Mouse (Mus musculus) cerebellum, adult 11-12 months (tissue): ENCODE data around the gene Sirt6.

ENCODE experiments used
- DNase-seq: peaks from one replicate; pipeline ENCODE4 v3.0.0; 2022

Sirt6 gene

DNA sequence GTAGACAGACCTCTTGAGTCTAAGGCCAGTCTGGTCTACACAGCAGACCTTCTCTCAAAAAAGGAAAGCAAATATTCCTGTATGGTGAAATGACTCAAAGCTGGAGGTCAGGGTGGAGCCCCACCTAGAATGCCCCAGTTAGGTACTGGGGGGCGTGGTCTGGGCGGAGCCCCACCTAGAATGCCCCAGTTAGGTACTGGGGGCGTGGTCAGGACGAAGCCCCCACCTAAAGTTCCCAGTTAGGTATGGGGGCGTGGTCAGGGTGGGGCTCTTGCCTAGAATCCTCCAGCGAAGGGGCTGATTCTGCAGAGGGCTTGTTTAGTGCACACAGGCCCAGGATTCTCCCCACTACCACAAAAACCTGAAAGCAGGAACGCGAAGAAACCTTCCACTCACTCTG is 4.2 kb downstream of the Sirt6 start:
- DNase-seq: no peak

DNA sequence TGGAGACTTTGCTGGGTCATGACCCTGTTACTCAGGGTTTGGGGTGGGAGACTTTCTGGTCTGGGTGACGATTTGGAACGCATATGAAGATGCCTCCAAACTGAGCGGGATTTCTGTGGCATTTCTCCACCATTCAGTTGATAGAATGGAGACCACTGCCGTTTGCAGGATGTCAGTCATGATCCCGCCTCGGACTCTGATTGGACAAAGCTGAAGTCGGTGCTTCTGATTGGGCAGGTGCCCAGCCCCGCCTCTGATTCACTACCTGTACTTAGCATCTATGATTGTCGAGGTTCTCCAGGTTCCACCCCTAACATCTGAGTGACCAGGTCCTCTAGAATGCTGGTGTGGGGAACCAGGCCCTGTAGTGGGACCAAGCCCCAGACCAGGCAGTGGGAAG is 6.8 kb downstream of the Sirt6 start:
- no peak for DNase-seq

DNA sequence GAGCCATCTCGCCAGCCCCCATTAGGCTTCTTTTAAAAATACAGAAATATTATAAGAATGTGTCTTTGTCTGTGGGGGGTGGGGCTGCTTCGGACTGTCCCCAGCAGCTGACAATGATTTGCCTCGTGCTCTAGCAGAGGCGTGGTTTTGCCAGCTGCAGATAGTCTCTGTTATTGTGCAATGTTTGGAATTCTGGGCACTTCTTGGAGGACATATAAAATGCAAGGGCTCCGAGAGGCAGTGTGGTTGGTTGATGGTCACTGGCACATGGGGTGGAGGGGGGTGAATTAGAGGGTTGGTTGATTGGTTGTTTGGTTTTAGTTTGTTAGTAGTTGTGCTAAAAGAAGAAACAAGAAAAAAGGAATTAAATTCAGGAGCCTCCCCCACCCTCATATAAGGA is 7.6 kb downstream of the Sirt6 start:
- no peak for DNase-seq

DNA sequence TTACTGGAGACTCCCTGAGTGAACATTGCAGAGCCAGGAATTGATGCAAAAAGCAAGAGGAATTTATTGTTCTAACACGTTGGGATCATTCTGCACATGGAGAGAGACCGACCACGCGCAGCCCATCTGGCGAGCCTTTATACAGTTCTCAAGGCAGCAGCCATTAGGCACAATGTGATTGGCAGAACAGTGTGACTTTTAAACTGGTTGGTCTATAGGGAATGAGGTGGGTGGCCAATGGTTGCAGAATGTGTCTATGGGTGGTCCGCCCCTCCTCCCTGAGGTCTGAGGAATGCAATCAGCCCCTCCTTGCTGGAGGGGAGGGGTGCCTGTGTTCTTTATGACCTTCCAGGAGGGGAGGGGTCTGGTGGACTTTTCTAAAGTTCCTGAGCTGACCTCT is 12.1 kb downstream of the Sirt6 start:
- DNase-seq: no peak

DNA sequence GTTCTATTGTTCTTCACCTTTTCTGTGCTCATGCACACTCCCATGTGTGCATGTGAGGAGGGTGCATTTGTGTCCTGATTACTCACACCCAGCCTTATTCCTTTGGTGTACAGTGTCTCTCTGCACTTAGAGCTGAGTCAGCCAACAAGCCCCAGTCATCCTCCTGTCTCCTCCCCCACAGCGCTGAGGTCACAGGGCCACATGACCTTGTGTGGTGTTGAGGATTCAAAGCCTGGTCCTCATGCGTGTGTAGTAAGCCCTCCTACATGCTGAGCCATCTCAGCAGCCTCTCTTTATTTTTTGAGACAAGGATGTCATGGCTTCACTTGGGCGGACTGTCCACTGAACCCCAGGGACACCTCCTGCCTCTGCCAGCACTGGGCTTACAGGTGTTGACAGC is 14.8 kb downstream of the Sirt6 start:
- no peak for DNase-seq

DNA sequence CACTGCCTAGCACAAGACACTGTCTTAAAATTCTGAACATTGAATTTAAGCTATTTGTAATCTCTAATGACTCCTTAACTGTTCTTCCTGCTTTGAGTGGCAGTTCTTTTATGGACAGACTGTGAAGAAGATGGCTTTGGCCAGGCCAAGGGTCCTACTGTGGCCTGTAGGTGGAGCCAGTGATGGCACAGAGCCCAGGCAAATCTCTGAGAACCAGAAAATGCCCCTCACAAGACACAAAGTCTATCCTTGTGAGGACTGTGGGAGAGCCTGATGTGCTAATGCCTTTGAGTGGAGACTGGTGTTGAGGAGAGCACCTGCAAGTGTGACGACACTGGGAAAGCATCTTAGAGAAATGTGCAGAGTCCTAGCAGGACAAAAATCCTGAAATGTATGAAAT is 19.3 kb downstream of the Sirt6 start:
- peak; percentile 44 for DNase-seq

DNA sequence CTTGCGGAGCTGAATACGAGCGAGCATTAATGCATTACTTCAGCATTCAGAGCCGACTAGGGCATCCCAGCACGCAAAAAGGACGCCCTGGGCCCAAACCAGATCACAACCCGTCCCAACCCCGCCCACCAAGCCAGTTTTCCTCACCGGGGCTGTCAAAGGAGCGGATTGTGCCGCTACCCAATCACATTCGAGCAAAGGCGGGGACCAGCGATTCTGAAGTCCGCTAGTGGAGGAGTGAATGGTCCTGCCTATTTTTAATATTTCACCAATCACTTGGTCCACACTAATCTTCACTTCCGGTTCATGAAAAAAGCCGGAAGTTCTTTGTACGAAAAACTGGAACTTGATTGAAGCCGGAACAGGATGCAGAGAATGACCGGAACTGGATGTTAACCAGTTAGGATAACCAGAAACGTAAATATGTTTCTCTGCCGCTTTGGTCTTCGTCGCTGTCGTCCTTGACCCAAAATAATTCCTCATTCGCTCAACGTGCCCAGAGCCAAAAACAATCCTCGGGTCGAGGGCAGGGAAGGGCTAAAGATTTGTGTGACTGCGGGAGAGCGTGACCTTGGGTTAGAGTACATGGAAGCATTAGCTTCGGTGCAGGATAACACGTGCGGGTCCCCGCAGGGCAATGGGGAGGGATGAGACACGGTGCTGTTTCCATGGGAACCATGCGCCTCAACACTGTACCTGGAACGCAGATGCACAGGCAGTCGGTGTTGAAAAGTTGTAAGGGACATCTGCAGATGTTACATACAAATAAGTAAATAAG is 21.4 kb downstream of the Sirt6 start, which contains the start of gene BC025920:
Gene BC025920 (plus strand): TSS at position 297 of the 778 bp plus-strand sequence.
- DNase-seq: peak; percentile 96

DNA sequence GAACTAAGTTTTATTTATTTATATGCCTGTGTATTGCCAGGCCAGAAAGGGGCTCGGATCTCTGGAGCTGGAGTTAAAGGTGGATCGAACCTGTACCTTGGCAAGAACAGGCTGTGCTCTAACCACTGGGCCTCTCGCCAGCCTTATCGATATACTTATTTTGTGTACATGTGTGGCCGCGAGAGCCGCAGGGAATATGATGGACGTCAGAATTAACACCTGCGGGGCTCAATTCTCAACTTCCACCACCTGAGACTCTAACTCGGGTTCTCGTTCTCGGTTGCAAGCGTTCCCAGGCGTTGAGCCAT is 22.0 kb downstream of the Sirt6 start:
- no peak for DNase-seq

DNA sequence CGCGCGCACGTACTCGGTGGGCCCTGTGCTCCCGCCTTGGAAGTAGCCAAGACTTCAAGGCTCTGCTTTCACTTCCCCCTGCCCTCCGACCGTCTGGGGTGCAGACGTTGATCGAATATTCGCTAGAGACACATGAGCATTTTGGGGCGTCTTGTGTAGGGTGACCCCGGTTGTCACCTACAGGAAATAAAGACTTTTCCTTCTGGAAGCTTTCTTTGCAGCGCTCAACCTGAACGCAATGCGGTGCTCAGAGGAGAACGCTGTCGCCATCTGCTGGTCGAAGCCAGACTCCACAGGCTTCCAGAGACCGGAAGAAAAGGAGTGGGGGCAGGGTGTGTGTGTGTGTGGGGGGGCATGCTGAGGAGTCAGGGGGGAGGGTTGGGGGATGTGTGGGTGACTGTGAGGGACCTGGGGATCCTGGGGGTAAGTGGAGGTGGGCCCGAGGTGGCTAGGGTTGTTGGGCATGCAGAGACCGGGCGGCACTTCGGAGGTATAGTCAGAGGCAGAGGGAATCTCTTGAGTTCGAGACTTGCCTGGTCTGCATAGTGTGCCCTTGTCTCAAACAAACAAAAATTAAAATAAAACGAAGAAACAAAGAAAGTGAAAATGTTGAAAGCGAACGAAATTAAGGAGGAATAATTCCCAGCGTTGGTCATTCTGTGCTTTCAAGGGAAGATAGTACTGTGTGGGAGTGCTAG is 22.5 kb downstream of the Sirt6 start:
- DNase-seq: peak; percentile 86

DNA sequence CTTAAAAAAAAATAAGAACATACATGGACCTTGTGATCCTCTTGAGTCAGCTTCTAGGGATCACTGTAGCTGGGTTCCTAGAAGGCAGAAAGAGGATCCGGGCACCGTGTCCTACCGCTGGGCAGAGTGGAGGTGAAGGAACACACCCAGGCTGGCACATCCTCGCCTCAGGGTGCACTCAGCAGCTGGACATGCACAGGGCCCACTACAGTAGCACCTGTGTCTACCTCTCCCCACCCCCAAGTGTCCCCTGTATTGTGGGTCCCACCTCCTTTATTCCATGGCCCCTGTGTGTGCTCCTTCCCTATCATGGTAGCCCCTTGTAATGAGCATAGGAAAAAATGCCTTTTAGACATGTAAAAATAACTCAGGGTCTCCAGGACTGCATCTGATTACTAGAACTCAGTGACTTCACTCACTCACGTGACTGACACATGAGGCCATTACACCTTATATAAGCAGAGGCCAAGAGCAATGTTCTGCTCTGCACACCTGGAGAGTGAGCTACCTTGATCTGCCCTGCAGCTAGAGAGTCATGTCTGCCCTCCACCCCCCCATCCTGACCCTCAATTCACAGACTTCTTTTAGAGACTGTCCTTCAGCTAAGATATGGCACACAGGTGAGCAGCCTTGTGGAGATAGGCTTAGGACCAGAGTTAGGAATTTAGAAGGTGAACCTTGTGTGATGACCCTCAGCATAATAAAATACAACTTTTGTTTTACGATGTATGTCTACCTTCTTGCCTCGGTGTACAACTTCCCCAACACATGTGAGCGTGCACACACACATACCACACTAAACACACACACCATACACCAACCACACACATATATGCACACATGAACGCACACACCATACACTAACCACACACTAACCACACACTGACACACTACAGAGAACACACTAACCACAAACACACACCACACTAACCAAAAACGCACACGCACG is 23.3 kb downstream of the Sirt6 start:
- DNase-seq: peak; percentile 69

DNA sequence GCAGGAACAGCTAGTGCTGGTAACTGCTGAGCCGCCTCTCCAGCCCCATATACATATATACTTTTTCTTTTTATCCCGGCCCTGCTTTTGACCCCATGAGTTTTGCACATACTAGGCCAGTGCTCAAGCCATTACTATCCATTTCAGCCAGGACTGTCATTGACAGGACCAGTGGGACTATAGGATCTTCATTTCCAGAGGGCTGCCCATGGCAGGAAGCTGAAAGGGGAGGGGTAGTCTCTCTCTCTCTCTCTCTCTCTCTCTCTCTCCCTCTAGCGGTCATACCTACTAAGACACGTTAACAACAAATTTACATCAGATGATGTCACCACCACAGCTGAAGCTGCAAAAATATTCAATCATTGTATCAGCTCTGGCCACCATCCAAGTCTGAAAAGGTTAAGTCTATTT is 24.9 kb downstream of the Sirt6 start:
- peak; percentile 70 for DNase-seq

DNA sequence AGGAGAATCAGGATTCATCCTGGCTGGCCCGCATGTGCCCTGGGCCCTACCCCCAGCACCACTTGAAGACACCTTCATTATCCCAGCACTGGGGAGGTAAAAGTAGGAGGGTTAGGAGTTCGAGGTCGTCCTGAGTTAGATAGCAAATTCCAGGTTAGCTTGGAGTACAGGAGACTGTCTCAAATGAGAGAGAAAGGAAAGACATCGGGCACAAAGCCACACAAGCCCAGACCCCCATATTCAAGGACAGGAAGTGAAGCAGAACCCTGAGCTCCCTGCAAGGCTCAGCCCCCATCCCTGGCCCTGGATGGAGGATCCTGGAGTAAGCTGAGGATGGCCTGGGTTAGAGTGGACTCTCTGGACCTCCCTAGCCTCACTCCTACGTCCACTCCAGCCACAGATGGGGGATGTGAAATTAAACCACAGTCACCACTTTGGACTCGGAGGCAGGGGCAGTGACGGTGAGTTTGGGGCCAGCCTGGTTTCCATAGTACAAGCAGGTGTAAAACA is 26.1 kb downstream of the Sirt6 start:
- peak; percentile 62 for DNase-seq

DNA sequence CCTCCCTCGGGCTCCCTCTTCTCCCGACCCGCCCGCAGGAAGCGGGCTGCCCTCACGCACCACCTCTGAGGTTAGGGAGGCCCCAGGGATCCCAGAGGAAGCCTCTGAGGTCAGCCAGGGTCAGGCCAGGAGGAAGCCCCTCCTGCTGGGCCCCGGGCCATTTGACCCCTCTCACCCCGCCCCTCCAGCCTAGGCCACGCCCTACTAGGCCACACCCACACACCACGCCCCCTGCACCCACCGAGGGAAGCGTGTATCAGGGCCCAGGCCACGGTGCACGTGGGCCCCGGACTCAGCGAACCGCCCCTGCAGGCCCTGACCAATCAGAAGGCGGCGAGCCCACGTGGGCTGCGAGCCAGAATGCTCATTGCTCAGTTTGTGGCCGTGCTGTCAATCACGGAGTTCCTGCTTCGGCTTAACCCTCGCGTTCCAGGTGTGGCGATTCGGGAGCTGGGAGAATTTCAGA is 26.8 kb downstream of the Sirt6 start, which contains the start of gene Tle6:
Gene Tle6 (minus strand): TSS at position 336 of the 466 bp plus-strand sequence.
- peak; percentile 95 for DNase-seq

DNA sequence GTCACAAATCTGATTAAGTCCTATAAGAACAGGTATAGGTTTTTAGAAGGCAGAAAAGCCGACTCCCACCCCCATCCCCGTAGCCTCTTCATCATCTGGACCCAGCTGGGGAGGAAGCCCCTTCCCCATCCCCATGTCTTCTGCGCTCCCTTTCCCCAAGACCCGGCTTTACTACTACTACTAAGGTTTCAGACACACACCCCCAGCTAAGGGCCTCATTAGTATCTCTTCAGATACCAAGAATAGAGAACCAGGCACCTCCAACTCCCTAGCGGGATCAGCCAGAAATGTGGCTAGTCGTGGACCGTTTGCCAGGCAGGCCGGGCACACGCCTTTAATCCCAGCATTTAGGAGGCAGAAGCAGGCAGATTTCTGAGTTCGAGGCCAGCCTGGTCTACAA is 27.5 kb downstream of the Sirt6 start:
- DNase-seq: peak; percentile 62

DNA sequence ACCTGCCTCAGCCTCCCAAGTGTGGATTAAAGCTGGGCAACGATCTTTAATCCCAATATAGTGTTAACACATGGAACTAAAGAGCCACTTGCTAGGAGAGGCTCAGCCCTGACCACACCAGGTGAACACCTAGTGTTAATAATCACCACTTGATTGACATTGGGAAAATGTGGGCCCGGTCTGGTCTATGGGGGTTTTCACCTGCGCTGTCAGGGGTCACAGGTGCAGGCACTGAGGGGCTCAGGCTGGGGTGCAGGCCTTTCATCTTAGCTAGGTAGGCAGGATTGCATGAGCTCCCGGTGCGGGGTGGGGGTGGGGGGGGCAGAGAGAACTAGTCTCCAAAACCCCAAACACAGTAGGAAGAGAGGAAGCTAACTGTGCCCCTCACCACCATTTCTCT is 28.0 kb downstream of the Sirt6 start:
- peak; percentile 54 for DNase-seq

DNA sequence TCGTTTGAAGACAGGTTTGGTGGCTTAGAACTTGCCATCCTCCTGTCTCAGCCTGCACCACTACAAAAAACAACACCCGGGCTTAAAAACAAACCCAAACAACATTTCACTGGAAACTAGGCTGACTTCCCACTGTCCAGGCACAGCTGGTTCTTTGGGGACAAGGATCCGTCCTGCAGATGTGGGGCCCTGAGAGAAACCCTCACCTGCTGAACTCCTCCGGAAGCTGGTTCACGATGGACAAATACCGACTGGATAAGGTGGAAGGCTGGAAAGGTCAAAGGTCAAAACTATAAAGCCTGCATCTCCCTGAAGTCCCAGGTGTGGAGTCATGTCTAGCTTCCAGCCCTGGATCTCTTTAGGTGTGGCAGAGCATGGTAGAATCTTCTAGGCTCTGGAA is 28.7 kb downstream of the Sirt6 start:
- peak; percentile 34 for DNase-seq

DNA sequence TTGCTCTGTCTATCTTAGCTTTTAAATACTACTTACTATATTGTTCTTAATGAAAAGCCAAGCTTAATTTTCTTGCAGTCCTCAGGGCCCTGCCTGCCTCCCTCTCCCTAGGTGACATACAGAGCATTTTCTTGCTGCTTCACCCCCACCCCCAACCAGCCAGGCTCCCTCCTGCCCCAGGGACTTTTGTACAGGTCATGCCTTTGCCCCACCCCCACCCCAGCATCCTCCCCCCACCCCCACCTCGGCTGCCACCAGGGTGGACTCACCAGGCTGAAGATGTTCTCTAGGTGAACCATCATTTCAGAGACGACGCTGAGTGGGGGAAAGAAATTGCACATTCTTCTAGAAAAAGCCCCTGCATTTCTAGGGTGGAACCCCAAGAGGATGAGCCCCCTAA is 29.3 kb downstream of the Sirt6 start:
- DNase-seq: no peak

DNA sequence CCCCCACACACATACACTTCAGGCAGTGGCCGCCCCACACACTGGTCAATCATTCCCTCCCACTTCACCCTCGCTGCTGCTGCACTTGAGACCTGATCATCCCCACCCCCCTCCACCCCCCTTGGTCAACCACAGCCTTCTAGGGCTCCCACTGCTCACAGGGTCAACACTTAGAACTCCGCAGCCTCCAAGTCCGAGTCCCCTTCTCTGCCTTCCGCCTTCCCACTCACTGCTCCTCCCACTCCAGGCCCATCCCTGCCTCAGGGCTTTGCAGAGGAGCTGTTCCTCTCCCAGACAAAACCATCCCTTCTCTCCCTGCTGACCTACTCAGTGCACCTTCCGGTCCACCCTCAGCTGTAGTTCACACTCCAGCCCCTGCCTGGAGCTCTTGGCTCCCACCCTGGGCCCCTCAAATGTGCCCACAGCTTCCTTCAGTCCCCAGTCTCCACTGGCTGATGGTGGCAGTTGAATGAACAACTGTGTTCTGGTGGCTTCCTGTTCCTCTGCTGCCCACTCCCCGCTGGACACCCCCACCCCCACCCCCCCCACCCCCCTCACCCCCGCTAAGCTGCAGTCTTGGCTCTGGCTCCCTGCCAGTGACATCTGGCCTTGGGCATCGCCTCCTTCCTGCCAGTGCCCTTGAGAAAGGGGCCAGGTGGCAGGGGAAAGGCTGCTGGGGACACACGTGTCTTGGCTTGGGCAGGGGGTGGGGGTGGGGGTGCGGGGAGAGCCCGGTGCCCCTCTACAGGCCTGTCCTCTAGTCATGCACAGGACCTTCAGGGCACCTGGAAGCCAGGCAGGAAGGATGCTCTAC is 30.3 kb downstream of the Sirt6 start:
- DNase-seq: peak; percentile 46

DNA sequence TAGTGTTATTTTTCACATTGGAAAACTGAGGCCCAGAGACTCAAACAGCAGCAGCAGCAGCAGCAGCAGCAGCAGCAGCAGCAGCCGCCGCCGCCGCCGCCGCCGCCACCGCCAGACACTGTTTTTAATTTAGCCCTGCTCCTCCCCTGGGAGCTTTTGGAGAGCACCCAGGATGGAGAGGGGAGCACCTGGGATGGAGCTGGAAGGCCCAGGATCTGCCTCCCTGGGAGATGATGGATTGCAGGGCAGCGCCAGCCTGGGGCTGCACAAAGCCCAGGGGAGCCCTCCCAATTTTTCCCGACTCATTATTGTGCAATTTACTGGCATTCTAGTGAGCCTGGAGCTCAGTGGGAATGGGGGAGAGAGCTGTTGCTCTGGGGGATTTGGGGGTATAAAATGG is 31.0 kb downstream of the Sirt6 start:
- peak; percentile 34 for DNase-seq

DNA sequence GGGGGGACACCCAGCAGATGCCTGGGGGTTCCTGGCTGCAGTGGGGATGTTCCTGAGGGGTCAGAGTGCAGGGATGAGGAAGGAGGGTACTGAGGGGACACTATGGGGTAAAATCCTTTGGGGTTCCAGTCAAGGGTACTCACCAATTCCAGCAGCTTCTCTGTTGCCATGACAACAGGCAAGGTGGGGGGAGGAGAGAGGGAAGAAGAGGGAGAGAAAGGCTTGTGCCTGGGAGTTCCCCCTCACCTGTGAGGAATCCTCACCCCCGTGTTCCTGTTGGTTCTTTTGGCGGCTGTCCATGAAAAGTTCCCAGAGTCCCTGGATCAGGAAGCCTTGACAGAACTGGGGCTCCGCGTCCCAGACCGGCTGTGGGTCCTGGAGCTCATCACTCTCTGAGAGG is 32.0 kb downstream of the Sirt6 start:
- peak; percentile 60 for DNase-seq

DNA sequence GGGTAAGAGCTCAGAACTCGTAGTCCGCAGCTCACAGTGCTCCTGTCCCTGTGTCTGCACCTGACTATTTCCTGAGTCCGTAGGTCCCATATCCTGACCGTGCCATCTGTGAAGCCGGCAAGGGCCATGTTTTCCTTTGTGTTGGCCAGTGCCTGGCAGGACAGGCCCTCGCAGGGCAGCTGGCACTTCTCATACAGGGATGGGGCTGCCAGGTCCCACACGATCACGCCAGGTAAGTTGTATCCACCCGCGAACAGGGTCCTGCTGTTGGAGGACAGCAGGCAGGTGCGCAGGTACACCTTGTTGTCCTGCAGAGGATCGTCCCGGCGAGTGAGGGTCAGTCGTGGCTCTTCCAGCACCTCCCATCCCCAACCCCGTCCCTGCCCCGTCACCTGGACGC is 33.7 kb downstream of the Sirt6 start:
- DNase-seq: peak; percentile 84

DNA sequence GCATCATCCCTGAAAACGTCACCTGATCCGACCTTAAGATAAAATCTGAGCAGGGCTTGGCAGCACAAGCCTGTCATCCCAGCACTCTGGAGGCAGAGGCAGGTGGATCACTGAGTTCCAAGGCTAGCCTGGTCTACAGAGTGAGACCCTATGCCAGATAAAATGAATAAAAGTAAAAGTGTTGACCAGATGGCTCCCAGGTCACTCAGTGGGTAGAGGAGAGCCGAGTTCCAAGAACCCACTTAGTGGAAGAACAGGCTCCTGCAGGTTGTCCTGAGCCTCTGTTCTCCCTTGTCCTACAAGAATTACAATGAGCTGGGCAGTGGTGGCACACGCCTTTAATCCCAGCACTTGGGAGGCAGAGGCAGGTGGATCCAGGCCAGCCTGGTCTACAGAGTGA is 34.4 kb downstream of the Sirt6 start:
- DNase-seq: peak; percentile 42
